Mouse (Mus musculus): Measurements from ENCODE around the gene Sars. TPM values are rescaled to one million over a fixed set of nuclear protein-coding genes. Genes with fewer than 3 reads are reported as not detected.
A peak's percentile ranks its signal among the peaks of the same experiment; 100 is the strongest.

The Sars gene
- polyA plus RNA-seq, 1 experiment, result 228 TPM

DNA sequence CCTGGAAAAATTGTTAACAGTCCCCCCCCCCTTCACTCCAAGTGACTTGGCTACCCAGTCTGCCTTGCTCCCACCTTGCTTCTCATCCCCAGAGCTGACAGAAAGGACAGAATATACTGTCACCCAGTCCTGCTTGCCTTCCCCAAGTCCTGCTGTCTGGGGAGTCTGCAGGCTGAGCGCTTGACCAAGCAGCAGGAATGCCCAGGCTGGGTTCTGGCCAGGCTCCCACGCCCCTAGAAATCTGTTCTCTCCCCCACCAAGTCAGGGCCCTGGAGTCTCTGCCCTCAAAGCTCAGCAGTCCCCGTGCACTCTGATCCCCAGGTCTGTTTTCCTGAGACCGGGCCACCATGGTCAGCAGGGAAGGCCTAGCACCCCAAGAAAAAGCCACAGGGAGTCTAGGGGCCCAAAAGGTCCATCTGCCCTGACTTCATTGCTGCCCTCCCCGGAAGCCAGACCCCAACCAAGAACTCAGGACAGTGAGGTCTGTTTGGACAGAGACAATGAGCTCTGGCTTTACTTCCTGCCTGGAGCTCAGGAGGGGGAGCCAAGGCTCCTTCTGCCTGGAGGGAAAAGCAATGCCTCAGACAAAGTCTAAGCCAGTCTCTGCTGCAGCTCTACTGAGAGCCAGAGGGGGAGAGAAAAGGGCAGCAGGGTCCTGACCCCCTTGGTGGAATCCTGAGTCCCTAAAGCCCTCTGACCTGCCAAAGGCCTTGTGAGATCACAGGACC, 33.8 kb downstream of the Sars start:
- peaks cover 62% of the 10 kb centered on the region for H3K4me1 ChIP-seq (ENCODE audit: control insufficient read depth, insufficient read depth, low read length)
- H3K27me3 ChIP-seq (ENCODE audit: control insufficient read depth, insufficient read depth, low read length), result no peaks in the 10 kb centered on the region
- WGBS, result 18% methylated on average over 5 of the region's 5 CpGs
- peak overlapping the region; percentile 42 for H3K4me3 ChIP-seq (replicated peaks; ENCODE audit: insufficient read depth, low read depth, low read length)
- TF ChIP-seq CTCF (IDR thresholded peaks at IDR 0.05; ENCODE audit: borderline replicate concordance, insufficient read depth, low read depth, low read length) (no peak), POLR2A (IDR thresholded peaks at IDR 0.05; ENCODE audit: borderline replicate concordance, insufficient read depth, low read length) (no peak)
- DNase-seq, result no peak
- H3K27ac ChIP-seq (ENCODE audit: insufficient read depth, low read length), result peak overlapping the region; percentile 23

GRCm38 (mm10) chr3:108410359-108410714, 34.7 kb downstream of the Sars start:
- H3K27me3 ChIP-seq (ENCODE audit: control insufficient read depth, insufficient read depth, low read length), result no peaks in the 10 kb centered on the region
- DNase-seq, result no peak
- peaks cover 66% of the 10 kb centered on the region for H3K4me1 ChIP-seq (ENCODE audit: control insufficient read depth, insufficient read depth, low read length)
- 0 out of 2 replicates have a peak overlapping the region, but pooled peaks have one; percentile 23 for H3K27ac ChIP-seq (ENCODE audit: insufficient read depth, low read length)
- TF ChIP-seq POLR2A (IDR thresholded peaks at IDR 0.05; ENCODE audit: borderline replicate concordance, insufficient read depth, low read length) (no peak), CTCF (IDR thresholded peaks at IDR 0.05; ENCODE audit: borderline replicate concordance, insufficient read depth, low read depth, low read length) (no peak)
- H3K4me3 ChIP-seq (replicated peaks; ENCODE audit: insufficient read depth, low read depth, low read length), result peak overlapping the region; percentile 12
- WGBS, result 28% methylated on average over 5 of the region's 5 CpGs

- WGBS, result 7% methylated on average over 8 of the region's 8 CpGs
- DNase-seq, result peak in 1 of 2 experiments; percentile 53
- Histone ChIP-seq H3K4me1 (ENCODE audit: control insufficient read depth, insufficient read depth, low read length) (peaks cover 69% of the 10 kb centered on the region), H3K4me3 (replicated peaks; ENCODE audit: insufficient read depth, low read depth, low read length) (peak overlapping the region; percentile 12), H3K27me3 (ENCODE audit: control insufficient read depth, insufficient read depth, low read length) (no peaks in the 10 kb centered on the region), H3K27ac (ENCODE audit: insufficient read depth, low read length) (0 out of 2 replicates have a peak overlapping the region, but pooled peaks have one; percentile 14)
- TF ChIP-seq CTCF (IDR thresholded peaks at IDR 0.05; ENCODE audit: borderline replicate concordance, insufficient read depth, low read depth, low read length) (no peak), POLR2A (IDR thresholded peaks at IDR 0.05; ENCODE audit: borderline replicate concordance, insufficient read depth, low read length) (no peak)
These were observed 35.2 kb downstream of the Sars start for GRCm38 (mm10) chr3:108409656-108410358.

- no peaks in the 10 kb centered on the region for H3K27me3 ChIP-seq (ENCODE audit: control insufficient read depth, insufficient read depth, low read length)
- H3K4me1 ChIP-seq (ENCODE audit: control insufficient read depth, insufficient read depth, low read length), result peaks cover 64% of the 10 kb centered on the region
- 69% methylated on average over 8 of the region's 8 CpGs for WGBS
- DNase-seq, result no peak
- TF ChIP-seq CTCF (IDR thresholded peaks at IDR 0.05; ENCODE audit: borderline replicate concordance, insufficient read depth, low read depth, low read length) (no peak), POLR2A (IDR thresholded peaks at IDR 0.05; ENCODE audit: borderline replicate concordance, insufficient read depth, low read length) (no peak)
- H3K27ac ChIP-seq (ENCODE audit: insufficient read depth, low read length), result no peak overlapping the region
- no peak overlapping the region for H3K4me3 ChIP-seq (replicated peaks; ENCODE audit: insufficient read depth, low read depth, low read length)
These were observed 36.4 kb downstream of the Sars start for GRCm38 (mm10) chr3:108408517-108409008.

DNA sequence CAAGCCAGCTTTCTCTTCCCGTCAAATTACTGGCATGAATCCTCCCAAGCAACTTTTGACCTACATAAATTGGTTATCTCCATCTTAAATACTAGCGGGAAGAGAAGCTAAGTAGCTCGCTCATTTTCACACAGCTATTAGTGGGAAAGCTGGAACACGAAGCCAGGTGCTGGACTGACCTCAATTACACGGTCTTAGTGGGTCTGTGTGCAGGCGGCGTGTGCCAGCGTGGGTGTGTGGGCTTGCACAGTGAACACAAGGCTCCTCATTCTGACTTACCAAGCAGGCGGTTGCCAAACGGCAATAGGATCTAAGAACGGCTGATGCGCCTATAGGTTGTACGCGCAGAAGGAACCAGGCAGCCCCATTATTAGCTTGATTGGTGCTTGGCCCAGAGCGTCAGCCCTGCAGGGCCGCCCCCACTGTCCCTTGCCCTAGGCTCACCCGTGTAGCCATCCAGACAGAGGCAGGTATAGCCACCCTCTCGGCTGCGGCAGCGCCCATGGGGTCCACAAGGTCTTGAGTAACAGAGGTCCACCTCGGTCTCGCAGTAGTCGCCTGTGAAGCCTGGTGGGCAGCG, 38.6 kb downstream of the Sars start:
- no peak for DNase-seq
- Histone ChIP-seq H3K27ac (ENCODE audit: insufficient read depth, low read length) (no peak overlapping the region), H3K4me3 (replicated peaks; ENCODE audit: insufficient read depth, low read depth, low read length) (no peak overlapping the region), H3K4me1 (ENCODE audit: control insufficient read depth, insufficient read depth, low read length) (peaks cover 61% of the 10 kb centered on the region), H3K27me3 (ENCODE audit: control insufficient read depth, insufficient read depth, low read length) (no peaks in the 10 kb centered on the region)
- 46% methylated on average over 24 of the region's 24 CpGs for WGBS
- TF ChIP-seq CTCF (IDR thresholded peaks at IDR 0.05; ENCODE audit: borderline replicate concordance, insufficient read depth, low read depth, low read length) (no peak), POLR2A (IDR thresholded peaks at IDR 0.05; ENCODE audit: borderline replicate concordance, insufficient read depth, low read length) (no peak)

- no peak for TF ChIP-seq CTCF (IDR thresholded peaks at IDR 0.05; ENCODE audit: borderline replicate concordance, insufficient read depth, low read depth, low read length)
- no peak for TF ChIP-seq POLR2A (IDR thresholded peaks at IDR 0.05; ENCODE audit: borderline replicate concordance, insufficient read depth, low read length)
- Histone ChIP-seq H3K27me3 (ENCODE audit: control insufficient read depth, insufficient read depth, low read length) (no peaks in the 10 kb centered on the region), H3K27ac (ENCODE audit: insufficient read depth, low read length) (0 out of 2 replicates have a peak overlapping the region, but pooled peaks have one; percentile 4), H3K4me3 (replicated peaks; ENCODE audit: insufficient read depth, low read depth, low read length) (no peak overlapping the region), H3K4me1 (ENCODE audit: control insufficient read depth, insufficient read depth, low read length) (peaks cover 60% of the 10 kb centered on the region)
- no peak for DNase-seq
- 13% methylated on average over 14 of the region's 14 CpGs for WGBS
These were observed 39.3 kb downstream of the Sars start for GRCm38 (mm10) chr3:108405536-108406305.

DNA sequence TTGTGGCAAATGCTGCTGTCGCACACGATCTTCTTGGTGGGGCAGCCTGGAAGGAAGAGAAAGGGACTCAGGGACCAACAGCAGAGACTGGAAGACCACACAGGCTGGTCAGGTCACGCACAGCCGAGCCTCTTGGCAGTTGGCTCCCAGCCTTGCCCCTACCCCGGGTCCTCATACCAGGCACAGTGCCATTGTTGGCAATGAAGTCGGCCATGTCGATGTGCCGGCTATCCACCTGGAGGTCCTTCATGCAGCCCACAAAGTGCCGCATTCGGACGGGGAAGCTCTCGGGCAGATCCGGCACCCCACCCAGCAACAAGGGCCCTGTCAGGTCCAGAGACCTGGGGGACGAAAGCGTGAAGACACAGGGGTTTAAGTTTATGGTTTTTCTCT, 42.5 kb downstream of the Sars start:
- Histone ChIP-seq H3K4me3 (replicated peaks; ENCODE audit: insufficient read depth, low read depth, low read length) (no peak overlapping the region), H3K27ac (ENCODE audit: insufficient read depth, low read length) (no peak overlapping the region), H3K4me1 (ENCODE audit: control insufficient read depth, insufficient read depth, low read length) (peaks cover 36% of the 10 kb centered on the region), H3K27me3 (ENCODE audit: control insufficient read depth, insufficient read depth, low read length) (no peaks in the 10 kb centered on the region)
- DNase-seq, result no peak
- WGBS, result 51% methylated on average over 15 of the region's 15 CpGs
- TF ChIP-seq POLR2A (IDR thresholded peaks at IDR 0.05; ENCODE audit: borderline replicate concordance, insufficient read depth, low read length) (no peak), CTCF (IDR thresholded peaks at IDR 0.05; ENCODE audit: borderline replicate concordance, insufficient read depth, low read depth, low read length) (no peak)

Data from cerebellum, adult 2 months (tissue).